ENCODE assay signal across 25 mouse cellular contexts in the genomic region with DNA sequence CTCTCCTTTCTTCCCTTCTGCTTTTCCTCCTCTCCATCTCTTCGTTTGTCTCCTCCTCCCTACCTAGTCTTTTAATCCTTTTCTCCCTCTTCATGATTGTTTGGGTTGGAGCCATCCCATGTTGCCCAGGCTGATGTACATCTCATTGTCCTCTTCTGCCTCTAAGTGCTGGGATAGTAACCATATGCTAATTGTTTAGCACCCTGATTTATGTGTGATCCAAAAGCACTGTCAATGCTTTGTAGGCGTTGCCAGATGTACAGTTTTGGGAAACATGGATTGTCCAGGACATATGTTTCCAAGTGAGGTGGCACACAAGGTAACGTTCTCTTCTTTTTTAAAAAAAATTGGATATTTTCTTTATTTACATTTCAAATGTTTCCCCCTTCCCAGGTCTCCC.
DNase-seq lines count a peak whose midpoint lies in the region; ATAC-seq and TF ChIP-seq lines count a peak whose summit lies in the region.
"Had no signal": no experiment of that assay in that cellular context is flagged by ENCODE, and none has a peak within 500 bp of the region (broad histone marks: within the 10 kb centered on the region; RNA-seq: fewer than 3 reads in every experiment).

No protein-coding gene starts in this region.

- peak; percentile 92 for ATAC-seq in frontal cortex, adult (ENCODE audit: low TSS enrichment)
- ATAC-seq: CD4-positive, CD25-positive, alpha-beta regulatory T cell, adult 4 months; forebrain, embryonic 14.5 days; forebrain, embryonic 16.5 days had no signal

- H3K4me1 ChIP-seq in MEL (ENCODE audit: control insufficient read depth in 1 of 2, insufficient read depth in 2 of 2, low read length in 2 of 2): peaks cover 18 to 20% of the 10 kb centered on the region in 2 experiments
- H3K4me1 ChIP-seq: embryonic facial prominence, embryonic 13.5 days; embryonic facial prominence, embryonic 15.5 days; forebrain, embryonic 10.5 days; forebrain, embryonic 12.5 days had no signal

- TF ChIP-seq RAD21 in MEL (IDR thresholded peaks at IDR 0.05; ENCODE audit: low read depth, low read length): no peak

- peaks cover 0 to 15% of the 10 kb centered on the region in 2 experiments; a peak in 2 of 4 replicates for H3K36me3 ChIP-seq in MEL (ENCODE audit: control insufficient read depth in 1 of 2, insufficient read depth in 2 of 2, low read length in 2 of 2)
- H3K36me3 ChIP-seq: embryonic facial prominence, embryonic 13.5 days; embryonic facial prominence, embryonic 15.5 days; forebrain, embryonic 10.5 days; forebrain, embryonic 12.5 days; G1E had no signal

- no peak for TF ChIP-seq CTCF in MEL (IDR thresholded peaks at IDR 0.05 in 2 of 3, conservative IDR thresholded peaks at IDR 0.05 in 1 of 3; ENCODE audit: control insufficient read depth in 1 of 3, insufficient read depth in 1 of 3, low read depth in 2 of 3, low read length in 3 of 3, poor library complexity in 1 of 3, severe bottlenecking in 1 of 3)

- TF ChIP-seq EP300 in MEL (IDR thresholded peaks at IDR 0.05; ENCODE audit: low read depth in 1 of 2, low read length in 2 of 2): no peak

- no peaks in the 10 kb centered on the region for H3K79me2 ChIP-seq in MEL (ENCODE audit: control insufficient read depth, insufficient read depth, low read length, poor library complexity)

- no peak overlapping the region for H3K4me3 ChIP-seq in MEL (ENCODE audit: control insufficient read depth in 1 of 2, insufficient read depth in 1 of 2, low read depth in 2 of 2, low read length in 2 of 2)
- H3K4me3 ChIP-seq: embryonic facial prominence, embryonic 13.5 days; embryonic facial prominence, embryonic 15.5 days; erythroblast, embryonic 14.5 days; forebrain, embryonic 10.5 days; forebrain, embryonic 12.5 days had no signal

- DNase-seq in frontal cortex, postnatal 25 days (ENCODE audit: low spot score in 2 of 2): no peak
- peak; percentile 20 for DNase-seq in MEL (ENCODE audit: low read depth, low spot score)
- peak; percentile 19 for DNase-seq in telencephalon, adult 2 months (ENCODE audit: low read depth, low spot score)
- DNase-seq in layer of hippocampus, postnatal 36 days: no peak
- DNase-seq: adrenal gland, adult 2 months; adrenal gland, postnatal 10 days; adrenal gland, postnatal 25 days; B cell, adult 2 months; cerebellum, adult 11-12 months; cerebellum, adult 2 months; cerebellum, adult 9-10 months; cerebellum, postnatal 10 days; cerebellum, postnatal 36 days; embryo, embryonic 11 days had no signal

- peak overlapping the region; percentile 43 for H3K27ac ChIP-seq in MEL (ENCODE audit: control insufficient read depth, low read depth, low read length)
- H3K27ac ChIP-seq: embryonic facial prominence, embryonic 13.5 days; embryonic facial prominence, embryonic 15.5 days; forebrain, embryonic 10.5 days; forebrain, embryonic 12.5 days had no signal

- no peak for TF ChIP-seq POLR2A in MEL (IDR thresholded peaks at IDR 0.05; ENCODE audit: control insufficient read depth in 1 of 2, insufficient read depth in 1 of 2, low read depth in 1 of 2, low read length in 2 of 2, poor library complexity in 1 of 2)

- H3K9me3 ChIP-seq in MEL (replicated peaks; ENCODE audit: insufficient read depth, low read length): no peaks in the 10 kb centered on the region
- H3K9me3 ChIP-seq: embryonic facial prominence, embryonic 13.5 days; embryonic facial prominence, embryonic 15.5 days; forebrain, embryonic 10.5 days; forebrain, embryonic 12.5 days had no signal

- H3K27me3 ChIP-seq in MEL (ENCODE audit: control insufficient read depth in 1 of 2, insufficient read depth in 2 of 2, low read length in 2 of 2): no peaks in the 10 kb centered on the region
- H3K27me3 ChIP-seq: CH12.LX; embryonic facial prominence, embryonic 13.5 days; embryonic facial prominence, embryonic 15.5 days; forebrain, embryonic 12.5 days had no signal

- no peak overlapping the region for H3K9ac ChIP-seq in MEL (ENCODE audit: control insufficient read depth, low read depth, low read length, poor library complexity, severe bottlenecking)
- H3K9ac ChIP-seq: embryonic facial prominence, embryonic 13.5 days; embryonic facial prominence, embryonic 15.5 days; forebrain, embryonic 12.5 days had no signal

TF ChIP-seq in MEL, 35 proteins besides CTCF, POLR2A, EP300 and RAD21:
- TF ChIP-seq ZNF384 (IDR thresholded peaks at IDR 0.05; ENCODE audit: low read depth, low read length): no peak
- TF ChIP-seq GABPA (IDR thresholded peaks at IDR 0.05; ENCODE audit: low read depth, low read length): no peak
- no peak for TF ChIP-seq ZKSCAN1 (IDR thresholded peaks at IDR 0.05; ENCODE audit: low read depth, low read length)
- TF ChIP-seq SIN3A (IDR thresholded peaks at IDR 0.05; ENCODE audit: low read length): no peak
- no peak for TF ChIP-seq UBTF (IDR thresholded peaks at IDR 0.05; ENCODE audit: borderline replicate concordance, insufficient read depth, low read depth, low read length)
- no peak for TF ChIP-seq USF1 (IDR thresholded peaks at IDR 0.05; ENCODE audit: low read depth, low read length)
- no peak for TF ChIP-seq USF2 (IDR thresholded peaks at IDR 0.05; ENCODE audit: borderline replicate concordance in 1 of 2, insufficient read depth in 1 of 2, low read depth in 1 of 2, low read length in 2 of 2)
- no peak for TF ChIP-seq GATA1 (IDR thresholded peaks at IDR 0.05; ENCODE audit: low read depth, low read length)
- no peak for TF ChIP-seq TCF12 (IDR thresholded peaks at IDR 0.05; ENCODE audit: low read depth, low read length)
- no peak for TF ChIP-seq MAZ (IDR thresholded peaks at IDR 0.05; ENCODE audit: low read depth, low read length)
- TF ChIP-seq ETS1 (IDR thresholded peaks at IDR 0.05; ENCODE audit: low read depth, low read length): no peak
- TF ChIP-seq BHLHE40 (IDR thresholded peaks at IDR 0.05; ENCODE audit: borderline replicate concordance, low read depth, low read length): no peak
- no peak for TF ChIP-seq SMC3 (IDR thresholded peaks at IDR 0.05; ENCODE audit: low read depth, low read length)
- no peak for TF ChIP-seq MXI1 (IDR thresholded peaks at IDR 0.05; ENCODE audit: low read depth, low read length)
- no peak for TF ChIP-seq MAX (IDR thresholded peaks at IDR 0.05; ENCODE audit: low read length)

Comparison
In these comparisons a context has a peak if more than half of its experiments do, and no peak if none do; other contexts are left out.
1. DNase-seq: peak in MEL (single experiment) and telencephalon, adult 2 months (single experiment); none in frontal cortex, postnatal 25 days (0 of 2) and layer of hippocampus, postnatal 36 days (0 of 2).